Comparison of ENCODE assay signal across 9 mouse cellular contexts in the genomic region with DNA sequence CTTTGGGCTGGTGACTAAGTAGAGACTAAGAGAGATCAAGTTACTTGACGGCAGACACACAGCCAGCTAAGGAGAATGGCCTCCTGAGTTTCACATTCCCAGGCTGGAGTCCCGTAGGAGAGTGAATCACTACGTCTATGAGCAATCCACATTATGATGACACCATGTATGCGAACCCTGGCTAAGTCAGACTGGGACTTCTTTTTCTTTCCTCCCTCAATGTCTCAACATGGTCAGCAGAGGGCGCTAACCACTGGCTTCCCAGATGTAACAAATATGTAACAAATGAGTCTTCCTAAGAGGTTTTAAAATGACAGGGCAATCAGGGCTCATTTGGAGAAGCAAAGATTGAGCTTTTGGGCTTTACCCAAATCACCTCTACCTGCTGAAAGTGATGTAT. TPM values are rescaled to one million over a fixed set of nuclear protein-coding genes. Genes with fewer than 3 reads are reported as not detected.
DNase-seq lines count a peak whose midpoint lies in the region; ATAC-seq lines count a peak whose summit lies in the region.
"Had no signal": no experiment of that assay in that cellular context is flagged by ENCODE, and none has a peak within 500 bp of the region (broad histone marks: within the 10 kb centered on the region; RNA-seq: fewer than 3 reads in every experiment).

No protein-coding gene starts in this region.

- H3K4me1 ChIP-seq in midbrain, embryonic 10.5 days = peaks cover 8% of the 10 kb centered on the region
- H3K4me1 ChIP-seq in midbrain, embryonic 13.5 days (replicated peaks) = peaks cover 11% of the 10 kb centered on the region
- peaks cover 30% of the 10 kb centered on the region for H3K4me1 ChIP-seq in neural tube, embryonic 15.5 days

- intact Hi-C loops in heart, postnatal 36 days (cut with DNase I) = loop anchor here (10.0 kb wide), 1 partner anchor 423 kb away; no protein-coding TSS in a partner anchor
- intact Hi-C loops in left cerebral cortex, postnatal 10 days (cut with DNase I) = loop anchor here (10.0 kb wide), 1 partner anchor 903 kb away; the partner anchor contains the start of gene Prlh

- WGBS in midbrain, embryonic 10.5 days = 53% methylated on average over 5 of the region's 5 CpGs
- 34% methylated on average over 5 of the region's 5 CpGs for WGBS in midbrain, embryonic 13.5 days
- WGBS in neural tube, embryonic 15.5 days = 19% methylated on average over 5 of the region's 5 CpGs

- no peak overlapping the region for H3K9ac ChIP-seq in midbrain, embryonic 13.5 days (replicated peaks)
- no peak overlapping the region for H3K9ac ChIP-seq in neural tube, embryonic 15.5 days (replicated peaks)

- peak; percentile 47 for DNase-seq in midbrain, embryonic 10.5 days (ENCODE audit: low spot score)
- DNase-seq in ZHBTc4 (ENCODE audit: low read depth, low spot score) = peak; percentile 78
- peak; percentile 20 for DNase-seq in cerebellum, adult 9-11 months
- DNase-seq in heart, postnatal 36 days = peak; percentile 34 to 38
- peak; percentile 42 to 62 for DNase-seq in left cerebral cortex, postnatal 10 days (ENCODE audit: extremely low spot score in 1 of 2, low spot score in 2 of 2)
- DNase-seq in ovary, adult 18-20 months (ENCODE audit: low spot score) = no peak

- H3K4me2 ChIP-seq in midbrain, embryonic 13.5 days (replicated peaks) = no peak overlapping the region
- no peak overlapping the region for H3K4me2 ChIP-seq in neural tube, embryonic 15.5 days

- no peak for ATAC-seq in midbrain, embryonic 13.5 days
- 0 out of 2 replicates have a peak, but pooled peaks have one; percentile 36 for ATAC-seq in neural tube, embryonic 15.5 days (ENCODE audit: low FRiP score)

- peaks cover 15% of the 10 kb centered on the region; the same call in 1 of the 2 replicates for H3K27me3 ChIP-seq in midbrain, embryonic 10.5 days (ENCODE audit: low read depth, poor library complexity, severe bottlenecking)
- no peaks in the 10 kb centered on the region for H3K27me3 ChIP-seq in midbrain, embryonic 13.5 days
- no peaks in the 10 kb centered on the region; the same call in 1 of the 2 replicates for H3K27me3 ChIP-seq in neural tube, embryonic 15.5 days (replicated peaks)

- H3K9me3 ChIP-seq in midbrain, embryonic 10.5 days (replicated peaks) = no peaks in the 10 kb centered on the region
- H3K9me3 ChIP-seq in midbrain, embryonic 13.5 days = no peaks in the 10 kb centered on the region
- no peaks in the 10 kb centered on the region for H3K9me3 ChIP-seq in neural tube, embryonic 15.5 days (replicated peaks)

- no peak overlapping the region for H3K4me3 ChIP-seq in midbrain, embryonic 10.5 days
- no peak overlapping the region for H3K4me3 ChIP-seq in midbrain, embryonic 13.5 days (replicated peaks)
- no peak overlapping the region for H3K4me3 ChIP-seq in neural tube, embryonic 15.5 days (replicated peaks)
- H3K4me3 ChIP-seq: erythroblast, embryonic 14.5 days had no signal

- H3K36me3 ChIP-seq in midbrain, embryonic 10.5 days = no peaks in the 10 kb centered on the region
- no peaks in the 10 kb centered on the region for H3K36me3 ChIP-seq in midbrain, embryonic 13.5 days
- H3K36me3 ChIP-seq in neural tube, embryonic 15.5 days = no peaks in the 10 kb centered on the region

- no peak overlapping the region for H3K27ac ChIP-seq in midbrain, embryonic 10.5 days (replicated peaks)
- no peak overlapping the region for H3K27ac ChIP-seq in midbrain, embryonic 13.5 days
- H3K27ac ChIP-seq in neural tube, embryonic 15.5 days (replicated peaks) = no peak overlapping the region

RNA-seq across cellular contexts. Expression of gene Asb18, which starts 36.9 kb away (rescaled TPM):
- polyA plus RNA-seq in midbrain, embryonic 10.5 days (2016; fragmentation: Nextera tagmentation; extraction: Ambion mirVana) = 0.09 TPM in 1 of 2 replicates, not detected in the other
- 0.34 and 0.37 TPM in 2 replicates for polyA plus RNA-seq in midbrain, embryonic 13.5 days (2015; fragmentation: Nextera tagmentation; extraction: Ambion mirVana)
- total RNA-seq in heart, postnatal 36 days (2021) = 10 to 100 TPM; 14.3 to 20.5 TPM
- total RNA-seq in left cerebral cortex, postnatal 10 days (2021) = 1 to 10 TPM; 1.4 to 1.8 TPM
- 0.64 and 0.72 TPM in 2 replicates for polyA plus RNA-seq in neural tube, embryonic 15.5 days (2015; fragmentation: Nextera tagmentation; extraction: Ambion mirVana)
- polyA plus RNA-seq: erythroblast, embryonic 14.5 days had no signal
